Mouse (Mus musculus): ENCODE data around the gene Snrk. TPM values are rescaled to one million over a fixed set of nuclear protein-coding genes. Genes with fewer than 3 reads are reported as not detected.

The Snrk gene
- polyA plus RNA-seq, 1 experiment from 2014 or later: 25.5 TPM

GRCm38 (mm10) chr9:122143219-122143618, 26.2 kb downstream of the Snrk start:
- H3K9ac ChIP-seq (replicated peaks): no peak overlapping the region
- DNase-seq: no peak
- no peak for ATAC-seq
- no peak overlapping the region for H3K4me2 ChIP-seq (ENCODE audit: low read depth, low read length)
- 79% methylated on average over 1 of the region's 1 CpGs for WGBS (ENCODE audit: insufficient replicate concordance)
- peaks cover 21% of the 10 kb centered on the region for H3K36me3 ChIP-seq (replicated peaks; ENCODE audit: insufficient read depth, low read length)
- H3K4me1 ChIP-seq (ENCODE audit: insufficient read depth): peaks cover 34% of the 10 kb centered on the region
- no peak overlapping the region for H3K4me3 ChIP-seq (ENCODE audit: low read depth, low read length)
- no peaks in the 10 kb centered on the region for H3K9me3 ChIP-seq (ENCODE audit: low read length)
- no peak for TF ChIP-seq CTCF (IDR thresholded peaks at IDR 0.05; ENCODE audit: low read depth)
- no peaks in the 10 kb centered on the region for H3K27me3 ChIP-seq (ENCODE audit: insufficient read depth, low read length)
- peak overlapping the region; percentile 16; the same call in 1 of the 2 replicates for H3K27ac ChIP-seq (ENCODE audit: low read depth)

GRCm38 (mm10) chr9:122144776-122145175, 27.7 kb downstream of the Snrk start:
- TF ChIP-seq EP300 (IDR thresholded peaks at IDR 0.05; ENCODE audit: low read depth): no peak
- TF ChIP-seq CTCF (IDR thresholded peaks at IDR 0.05; ENCODE audit: low read depth): peak; percentile 44
- no peak overlapping the region for H3K4me2 ChIP-seq (ENCODE audit: low read depth, low read length)
- no peaks in the 10 kb centered on the region for H3K27me3 ChIP-seq (ENCODE audit: insufficient read depth, low read length)
- H3K27ac ChIP-seq (ENCODE audit: low read depth): no peak overlapping the region
- DNase-seq: no peak
- peaks cover 33% of the 10 kb centered on the region for H3K4me1 ChIP-seq (ENCODE audit: insufficient read depth)
- peaks cover 21% of the 10 kb centered on the region for H3K36me3 ChIP-seq (replicated peaks; ENCODE audit: insufficient read depth, low read length)
- H3K9ac ChIP-seq (replicated peaks): no peak overlapping the region
- no peaks in the 10 kb centered on the region for H3K9me3 ChIP-seq (ENCODE audit: low read length)
- 83% methylated on average over 3 of the region's 3 CpGs for WGBS (ENCODE audit: insufficient replicate concordance)
- no peak overlapping the region for H3K4me3 ChIP-seq (ENCODE audit: low read depth, low read length)
- no peak for ATAC-seq

GRCm38 (mm10) chr9:122145677-122146076, 28.6 kb downstream of the Snrk start:
- Histone ChIP-seq H3K4me1 (ENCODE audit: insufficient read depth) (peaks cover 32% of the 10 kb centered on the region), H3K9ac (replicated peaks) (no peak overlapping the region), H3K36me3 (replicated peaks; ENCODE audit: insufficient read depth, low read length) (peaks cover 21% of the 10 kb centered on the region), H3K27me3 (ENCODE audit: insufficient read depth, low read length) (no peaks in the 10 kb centered on the region), H3K4me3 (ENCODE audit: low read depth, low read length) (no peak overlapping the region), H3K4me2 (ENCODE audit: low read depth, low read length) (no peak overlapping the region), H3K9me3 (ENCODE audit: low read length) (no peaks in the 10 kb centered on the region), H3K27ac (ENCODE audit: low read depth) (0 out of 2 replicates have a peak overlapping the region, but pooled peaks have one; percentile 19)
- no peak for DNase-seq
- TF ChIP-seq CTCF (IDR thresholded peaks at IDR 0.05; ENCODE audit: low read depth): no peak
- no peak for TF ChIP-seq EP300 (IDR thresholded peaks at IDR 0.05; ENCODE audit: low read depth)
- no peak for ATAC-seq

GRCm38 (mm10) chr9:122146124-122146870, 29.2 kb downstream of the Snrk start:
- Histone ChIP-seq H3K9me3 (ENCODE audit: low read length) (no peaks in the 10 kb centered on the region), H3K27me3 (ENCODE audit: insufficient read depth, low read length) (no peaks in the 10 kb centered on the region), H3K36me3 (replicated peaks; ENCODE audit: insufficient read depth, low read length) (peaks cover 21% of the 10 kb centered on the region), H3K4me2 (ENCODE audit: low read depth, low read length) (no peak overlapping the region), H3K9ac (replicated peaks) (no peak overlapping the region), H3K4me1 (ENCODE audit: insufficient read depth) (peaks cover 32% of the 10 kb centered on the region), H3K4me3 (ENCODE audit: low read depth, low read length) (no peak overlapping the region), H3K27ac (ENCODE audit: low read depth) (0 out of 2 replicates have a peak overlapping the region, but pooled peaks have one; percentile 19)
- ATAC-seq (no peak), DNase-seq (no peak)
- TF ChIP-seq CTCF (IDR thresholded peaks at IDR 0.05; ENCODE audit: low read depth) (no peak), EP300 (IDR thresholded peaks at IDR 0.05; ENCODE audit: low read depth) (no peak)
- 58% methylated on average over 4 of the region's 4 CpGs for WGBS (ENCODE audit: insufficient replicate concordance)

GRCm38 (mm10) chr9:122148356-122148755, 31.3 kb downstream of the Snrk start:
- ATAC-seq (no peak), DNase-seq (no peak)
- peaks cover 22% of the 10 kb centered on the region for H3K36me3 ChIP-seq (replicated peaks; ENCODE audit: insufficient read depth, low read length)
- H3K4me2 ChIP-seq (ENCODE audit: low read depth, low read length): no peak overlapping the region
- H3K4me1 ChIP-seq (ENCODE audit: insufficient read depth): peaks cover 30% of the 10 kb centered on the region
- no peak overlapping the region for H3K27ac ChIP-seq (ENCODE audit: low read depth)
- WGBS (ENCODE audit: insufficient replicate concordance): 67% methylated on average over 3 of the region's 3 CpGs
- H3K9ac ChIP-seq (replicated peaks): no peak overlapping the region
- no peak overlapping the region for H3K4me3 ChIP-seq (ENCODE audit: low read depth, low read length)
- no peaks in the 10 kb centered on the region for H3K9me3 ChIP-seq (ENCODE audit: low read length)
- TF ChIP-seq EP300 (IDR thresholded peaks at IDR 0.05; ENCODE audit: low read depth) (no peak), CTCF (IDR thresholded peaks at IDR 0.05; ENCODE audit: low read depth) (no peak)
- H3K27me3 ChIP-seq (ENCODE audit: insufficient read depth, low read length): no peaks in the 10 kb centered on the region

GRCm38 (mm10) chr9:122149997-122150826, 33.1 kb downstream of the Snrk start:
- TF ChIP-seq EP300 (IDR thresholded peaks at IDR 0.05; ENCODE audit: low read depth): no peak
- TF ChIP-seq CTCF (IDR thresholded peaks at IDR 0.05; ENCODE audit: low read depth): no peak
- DNase-seq: no peak
- Histone ChIP-seq H3K4me1 (ENCODE audit: insufficient read depth) (peaks cover 36% of the 10 kb centered on the region), H3K27ac (ENCODE audit: low read depth) (no peak overlapping the region), H3K4me2 (ENCODE audit: low read depth, low read length) (no peak overlapping the region), H3K36me3 (replicated peaks; ENCODE audit: insufficient read depth, low read length) (peaks cover 12% of the 10 kb centered on the region), H3K4me3 (ENCODE audit: low read depth, low read length) (no peak overlapping the region), H3K9ac (replicated peaks) (no peak overlapping the region), H3K9me3 (ENCODE audit: low read length) (no peaks in the 10 kb centered on the region), H3K27me3 (ENCODE audit: insufficient read depth, low read length) (no peaks in the 10 kb centered on the region)
- no peak for ATAC-seq
- 55% methylated on average over 9 of the region's 9 CpGs for WGBS (ENCODE audit: insufficient replicate concordance)

Data from liver, postnatal 0 days (tissue).